Mouse (Mus musculus): ENCODE measurements around the gene Jak1. TPM values are rescaled to one million over a fixed set of nuclear protein-coding genes. Genes with fewer than 3 reads are reported as not detected.

Jak1 gene
- polyA plus RNA-seq, 1 experiment = 55.9 TPM

DNA sequence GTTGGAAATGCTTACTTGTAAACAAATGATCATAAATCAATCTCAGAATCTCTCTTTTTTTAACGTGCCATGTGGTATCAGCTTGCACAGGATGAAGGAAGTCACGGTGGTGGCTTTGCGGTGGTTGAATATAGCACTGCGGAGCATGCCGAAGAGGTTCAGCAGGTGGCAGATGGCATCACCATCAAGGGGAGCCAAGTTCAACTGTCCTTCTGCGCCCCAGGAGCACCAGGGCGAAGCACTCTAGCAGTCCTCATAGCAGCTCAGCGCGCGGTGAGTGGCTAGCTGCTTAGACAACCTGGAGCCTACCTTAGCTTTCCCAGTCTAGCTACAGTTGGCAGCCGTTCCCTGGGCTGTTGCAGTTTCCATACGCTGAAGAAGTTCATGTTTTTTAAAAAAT lies 158.0 kb downstream of the Jak1 start:
- TF ChIP-seq CTCF (IDR thresholded peaks at IDR 0.05; ENCODE audit: low read depth, low read length) (no peak), EP300 (IDR thresholded peaks at IDR 0.05; ENCODE audit: insufficient read depth, low read depth, low read length) (no peak), POLR2A (IDR thresholded peaks at IDR 0.05; ENCODE audit: insufficient read depth, low read length) (no peak)
- H3K36me3 ChIP-seq (ENCODE audit: control insufficient read depth, insufficient read depth, low read length, poor library complexity, severe bottlenecking) = no peaks in the 10 kb centered on the region
- no peaks in the 10 kb centered on the region; the same call in 1 of the 2 replicates for H3K27me3 ChIP-seq (ENCODE audit: control insufficient read depth, insufficient read depth, low read length, poor library complexity, severe bottlenecking)
- H3K4me3 ChIP-seq (ENCODE audit: low read depth, low read length) = no peak overlapping the region
- no peak overlapping the region for H3K9ac ChIP-seq (ENCODE audit: low read depth, poor library complexity, severe bottlenecking)
- no peaks in the 10 kb centered on the region for H3K4me1 ChIP-seq (ENCODE audit: control insufficient read depth, insufficient read depth, low read length)
- no peak overlapping the region for H3K27ac ChIP-seq (ENCODE audit: insufficient read depth, low read length)
- peaks cover 8% of the 10 kb centered on the region for H3K9me3 ChIP-seq (replicated peaks; ENCODE audit: control insufficient read depth, insufficient read depth, low read length, poor library complexity, severe bottlenecking)

Other genes with a start within 250 kb of the Jak1 start
- not detected in 2 replicates for gene Gm10577, start 244.6 kb downstream of the Jak1 start, polyA plus RNA-seq (2011; ENCODE audit: insufficient read depth, insufficient read length, low read depth, missing spikeins)
- 17.0 and 20.0 TPM in 2 replicates for gene Raver2, start 196.3 kb downstream of the Jak1 start, polyA plus RNA-seq (2011; ENCODE audit: insufficient read depth, insufficient read length, low read depth, missing spikeins)
- 61.4 and 62.7 TPM in 2 replicates for gene Ak4, start 154.0 kb upstream of the Jak1 start, polyA plus RNA-seq (2011; ENCODE audit: insufficient read depth, insufficient read length, low read depth, missing spikeins)
- gene Dnajc6, start 231.4 kb upstream of the Jak1 start, polyA plus RNA-seq (2011; ENCODE audit: insufficient read depth, insufficient read length, low read depth, missing spikeins) = 11.3 and 15.5 TPM in 2 replicates